Mouse (Mus musculus): ENCODE results near the gene Sord. TPM values are rescaled to one million over a fixed set of nuclear protein-coding genes. Genes with fewer than 3 reads are reported as not detected.
A peak's percentile ranks its signal among the peaks of the same experiment; 100 is the strongest.

Sord gene
- total and polyA plus RNA-seq, 2 experiments, result 365 to 1,092 TPM

GRCm38 (mm10) chr2:122241226-122241625 is 6.7 kb downstream of the Sord start:
- WGBS, result 19% methylated on average over 4 of the region's 4 CpGs

GRCm38 (mm10) chr2:122241935-122242334 is 7.4 kb downstream of the Sord start:
- H3K9ac ChIP-seq (ENCODE audit: low read depth, low read length), result no peak overlapping the region
- 18% methylated on average over 6 of the region's 6 CpGs for whole genome bisulfite sequencing
- H3K4me1 ChIP-seq (ENCODE audit: control insufficient read depth, insufficient read depth, low read length), result peaks cover 18% of the 10 kb centered on the region
- H3K79me2 ChIP-seq (ENCODE audit: control insufficient read depth, insufficient read depth, low read length), result peaks cover 6% of the 10 kb centered on the region; the same call in 1 of the 2 replicates
- peaks cover 36% of the 10 kb centered on the region for H3K36me3 ChIP-seq (ENCODE audit: control insufficient read depth, insufficient read depth, low read length)
- DNase-seq (ENCODE audit: extremely low read depth, low read depth, low spot score), result peak; percentile 99
- H3K4me3 ChIP-seq (ENCODE audit: insufficient read depth, low read depth, low read length), result no peak overlapping the region
- no peaks in the 10 kb centered on the region for H3K27me3 ChIP-seq (ENCODE audit: control insufficient read depth, insufficient read depth, low read length)
- TF ChIP-seq POLR2A (IDR thresholded peaks at IDR 0.05; ENCODE audit: extremely low read depth, insufficient read depth, low read length) (no peak), CTCF (IDR thresholded peaks at IDR 0.05; ENCODE audit: low read depth, low read length) (no peak)
- peak overlapping the region; percentile 98 for H3K27ac ChIP-seq (replicated peaks; ENCODE audit: insufficient read depth, low read depth, low read length)

More at GRCm38 (mm10) chr2:122241226-122241625, 6.7 kb downstream of the Sord start:
- H3K4me3 ChIP-seq (ENCODE audit: insufficient read depth, low read depth, low read length), result peak overlapping the region; percentile 29
- peaks cover 34% of the 10 kb centered on the region for H3K36me3 ChIP-seq (ENCODE audit: control insufficient read depth, insufficient read depth, low read length)
- TF ChIP-seq CTCF (IDR thresholded peaks at IDR 0.05; ENCODE audit: low read depth, low read length) (no peak), POLR2A (IDR thresholded peaks at IDR 0.05; ENCODE audit: extremely low read depth, insufficient read depth, low read length) (no peak)
- peak; percentile 88 for DNase-seq (ENCODE audit: extremely low read depth, low read depth, low spot score)
- no peaks in the 10 kb centered on the region for H3K27me3 ChIP-seq (ENCODE audit: control insufficient read depth, insufficient read depth, low read length)
- H3K4me1 ChIP-seq (ENCODE audit: control insufficient read depth, insufficient read depth, low read length), result peaks cover 18% of the 10 kb centered on the region
- peak overlapping the region; percentile 74 for H3K9ac ChIP-seq (ENCODE audit: low read depth, low read length)
- peak overlapping the region; percentile 98 for H3K27ac ChIP-seq (replicated peaks; ENCODE audit: insufficient read depth, low read depth, low read length)
- peaks cover 6% of the 10 kb centered on the region; the same call in 1 of the 2 replicates for H3K79me2 ChIP-seq (ENCODE audit: control insufficient read depth, insufficient read depth, low read length)

DNA sequence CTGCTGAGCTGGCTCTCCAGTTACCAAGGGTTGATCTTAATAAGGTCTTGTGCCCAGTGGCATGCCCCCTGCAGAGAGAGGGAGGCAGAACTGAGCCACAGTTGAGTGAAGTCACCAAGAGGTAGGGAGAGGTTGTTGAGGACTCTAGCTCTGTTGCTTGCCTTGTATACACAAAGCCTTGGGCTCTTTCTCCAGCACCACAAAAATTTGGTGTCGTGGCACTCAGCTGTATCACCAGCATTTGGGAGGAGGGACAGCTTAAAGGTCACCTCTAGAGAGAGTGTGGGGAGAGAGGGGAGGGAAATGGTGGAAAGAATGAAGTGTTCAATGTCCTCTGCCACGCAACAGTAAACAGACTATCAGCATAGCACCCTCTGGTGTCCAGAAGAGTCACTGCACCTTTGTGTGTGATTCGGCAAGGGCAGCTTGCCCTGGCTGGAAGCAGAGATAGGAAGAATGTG is 9.2 kb downstream of the Sord start:
- peak; percentile 96 for DNase-seq (ENCODE audit: extremely low read depth, low read depth, low spot score)
- Histone ChIP-seq H3K36me3 (ENCODE audit: control insufficient read depth, insufficient read depth, low read length) (peaks cover 47% of the 10 kb centered on the region), H3K9ac (ENCODE audit: low read depth, low read length) (peak overlapping the region; percentile 62), H3K27me3 (ENCODE audit: control insufficient read depth, insufficient read depth, low read length) (no peaks in the 10 kb centered on the region), H3K27ac (replicated peaks; ENCODE audit: insufficient read depth, low read depth, low read length) (peak overlapping the region; percentile 86), H3K4me3 (ENCODE audit: insufficient read depth, low read depth, low read length) (peak overlapping the region; percentile 0; the same call in 1 of the 2 replicates), H3K79me2 (ENCODE audit: control insufficient read depth, insufficient read depth, low read length) (peaks cover 3% of the 10 kb centered on the region; the same call in 1 of the 2 replicates), H3K4me1 (ENCODE audit: control insufficient read depth, insufficient read depth, low read length) (peaks cover 18% of the 10 kb centered on the region)
- TF ChIP-seq CTCF (IDR thresholded peaks at IDR 0.05; ENCODE audit: low read depth, low read length), result peak; percentile 87
- 0 out of 2 replicates have a peak, but pooled peaks have one; percentile 26 for TF ChIP-seq POLR2A (IDR thresholded peaks at IDR 0.05; ENCODE audit: extremely low read depth, insufficient read depth, low read length)
- 1% methylated on average over 3 of the region's 3 CpGs for WGBS

GRCm38 (mm10) chr2:122247786-122248185 is 13.2 kb downstream of the Sord start:
- peak; percentile 29 for DNase-seq (ENCODE audit: extremely low read depth, low read depth, low spot score)
- Histone ChIP-seq H3K27ac (replicated peaks; ENCODE audit: insufficient read depth, low read depth, low read length) (no peak overlapping the region), H3K79me2 (ENCODE audit: control insufficient read depth, insufficient read depth, low read length) (0 out of 2 replicates have a peak, but pooled peaks cover 3% of the 10 kb centered on the region), H3K4me1 (ENCODE audit: control insufficient read depth, insufficient read depth, low read length) (peaks cover 16% of the 10 kb centered on the region), H3K4me3 (ENCODE audit: insufficient read depth, low read depth, low read length) (no peak overlapping the region), H3K36me3 (ENCODE audit: control insufficient read depth, insufficient read depth, low read length) (peaks cover 85% of the 10 kb centered on the region), H3K27me3 (ENCODE audit: control insufficient read depth, insufficient read depth, low read length) (no peaks in the 10 kb centered on the region), H3K9ac (ENCODE audit: low read depth, low read length) (no peak overlapping the region)
- TF ChIP-seq CTCF (IDR thresholded peaks at IDR 0.05; ENCODE audit: low read depth, low read length) (no peak), POLR2A (IDR thresholded peaks at IDR 0.05; ENCODE audit: extremely low read depth, insufficient read depth, low read length) (no peak)
- WGBS, result 80% methylated on average over 10 of the region's 10 CpGs

- no peak overlapping the region for H3K27ac ChIP-seq (replicated peaks; ENCODE audit: insufficient read depth, low read depth, low read length)
- DNase-seq (ENCODE audit: extremely low read depth, low read depth, low spot score), result peak; percentile 22
- no peaks in the 10 kb centered on the region for H3K4me1 ChIP-seq (ENCODE audit: control insufficient read depth, insufficient read depth, low read length)
- no peaks in the 10 kb centered on the region for H3K79me2 ChIP-seq (ENCODE audit: control insufficient read depth, insufficient read depth, low read length)
- peaks cover 90% of the 10 kb centered on the region for H3K36me3 ChIP-seq (ENCODE audit: control insufficient read depth, insufficient read depth, low read length)
- H3K4me3 ChIP-seq (ENCODE audit: insufficient read depth, low read depth, low read length), result no peak overlapping the region
- TF ChIP-seq POLR2A (IDR thresholded peaks at IDR 0.05; ENCODE audit: extremely low read depth, insufficient read depth, low read length), result no peak
- no peak for TF ChIP-seq CTCF (IDR thresholded peaks at IDR 0.05; ENCODE audit: low read depth, low read length)
- 95% methylated on average over 5 of the region's 5 CpGs for WGBS
- H3K9ac ChIP-seq (ENCODE audit: low read depth, low read length), result no peak overlapping the region
- no peaks in the 10 kb centered on the region for H3K27me3 ChIP-seq (ENCODE audit: control insufficient read depth, insufficient read depth, low read length)
Measured at GRCm38 (mm10) chr2:122255997-122256396, 21.4 kb downstream of the Sord start.

GRCm38 (mm10) chr2:122260729-122261128 is 26.2 kb downstream of the Sord start:
- peak; percentile 22 for DNase-seq (ENCODE audit: extremely low read depth, low read depth, low spot score)
- Histone ChIP-seq H3K4me3 (ENCODE audit: insufficient read depth, low read depth, low read length) (no peak overlapping the region), H3K27ac (replicated peaks; ENCODE audit: insufficient read depth, low read depth, low read length) (no peak overlapping the region), H3K79me2 (ENCODE audit: control insufficient read depth, insufficient read depth, low read length) (no peaks in the 10 kb centered on the region), H3K27me3 (ENCODE audit: control insufficient read depth, insufficient read depth, low read length) (no peaks in the 10 kb centered on the region), H3K9ac (ENCODE audit: low read depth, low read length) (no peak overlapping the region), H3K4me1 (ENCODE audit: control insufficient read depth, insufficient read depth, low read length) (no peaks in the 10 kb centered on the region), H3K36me3 (ENCODE audit: control insufficient read depth, insufficient read depth, low read length) (peaks cover 96% of the 10 kb centered on the region)
- TF ChIP-seq CTCF (IDR thresholded peaks at IDR 0.05; ENCODE audit: low read depth, low read length), result no peak
- TF ChIP-seq POLR2A (IDR thresholded peaks at IDR 0.05; ENCODE audit: extremely low read depth, insufficient read depth, low read length), result no peak
- 56% methylated on average over 5 of the region's 5 CpGs for WGBS

All from liver, adult 2 months (tissue).